Mouse (Mus musculus) cortical plate, adult 2 months (tissue): ENCODE measurements at regions not wholly inside any gene's neighbourhood (a gene's known extent, or its start where the extent isn't known, plus 50 kb on each side); places are given as distances from the start of the nearest gene placed in this dataset.

Experiments
- CTCF ChIP-seq: fragments of 200-500 bp; IDR thresholded peaks from 2 replicates; pipeline ENCODE4 v1.5.1; 2011; ENCODE audit warnings: mild to moderate bottlenecking, control low read depth, low read length; ENCODE audit not compliant: insufficient read depth; ENCODE audit errors: extremely low read depth
- POLR2A ChIP-seq: fragments of 200-500 bp; IDR thresholded peaks from 2 replicates; pipeline ENCODE4 v1.6.1; 2011; ENCODE audit warnings: mild to moderate bottlenecking, low read length, control low read depth; ENCODE audit not compliant: insufficient read depth; ENCODE audit errors: extremely low read depth

GRCm38 (mm10) chr8:24261359-24261758, 464.3 kb downstream of the Adam3 start:
- TF ChIP-seq POLR2A, result no peak
- TF ChIP-seq CTCF, result no peak
